Mouse (Mus musculus): Measurements from ENCODE around the gene Ccdc88c.

Gene Ccdc88c

DNA sequence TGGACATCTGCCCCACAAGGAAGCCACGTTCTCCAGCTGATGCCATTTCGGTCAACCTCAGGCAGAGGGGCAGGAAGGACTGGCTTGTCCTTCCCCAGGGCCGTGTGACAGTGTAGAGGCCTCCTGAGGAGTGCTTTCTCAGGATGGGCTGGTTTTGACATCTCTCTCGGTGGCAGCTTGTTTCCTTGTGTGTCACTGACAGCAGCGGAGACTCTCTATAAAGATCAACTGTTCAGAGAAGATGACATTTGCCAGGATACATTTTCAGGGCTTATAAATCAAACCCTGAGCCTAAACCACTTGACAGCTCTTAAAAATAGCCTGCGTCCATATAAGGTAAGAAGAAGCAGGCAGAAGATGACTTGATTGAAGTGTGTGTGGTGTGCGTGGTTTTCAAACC lies 59.0 kb downstream of the Ccdc88c start:
- no peak for DNase-seq (ENCODE audit: inconsistent ontology term)

- no peak for DNase-seq (ENCODE audit: inconsistent ontology term)
Observed at GRCm38 (mm10) chr12:100967383-100967782, 61.5 kb downstream of the Ccdc88c start.

- DNase-seq (ENCODE audit: inconsistent ontology term) = no peak
Observed at GRCm38 (mm10) chr12:100966253-100966652, 62.6 kb downstream of the Ccdc88c start.

DNA sequence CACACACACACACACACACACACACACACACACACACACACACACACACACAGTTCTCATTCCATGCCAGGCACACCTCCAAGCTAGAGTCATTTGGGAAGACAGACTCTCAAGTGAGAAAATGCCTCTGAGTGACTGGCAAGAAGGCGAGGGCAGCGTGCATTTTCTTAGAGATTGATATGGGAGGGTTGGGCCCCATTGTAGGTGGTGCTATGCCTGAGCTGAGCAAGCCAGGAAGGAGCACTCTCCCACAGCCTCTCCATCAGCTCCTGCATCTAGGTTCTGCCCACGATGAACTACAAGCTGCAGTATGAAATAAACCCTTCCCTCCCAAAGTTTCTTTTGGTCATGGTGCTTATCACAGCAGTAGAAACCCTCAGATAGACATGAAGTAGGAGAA lies 63.6 kb downstream of the Ccdc88c start:
- DNase-seq (ENCODE audit: inconsistent ontology term) = no peak

GRCm38 (mm10) chr12:100958621-100959592 lies 69.9 kb downstream of the Ccdc88c start:
- DNase-seq (ENCODE audit: inconsistent ontology term) = peak; percentile 85

- peak; percentile 52 for DNase-seq (ENCODE audit: inconsistent ontology term)
Observed at GRCm38 (mm10) chr12:100958006-100958405, 70.8 kb downstream of the Ccdc88c start.

GRCm38 (mm10) chr12:100957257-100957656 lies 71.6 kb downstream of the Ccdc88c start:
- DNase-seq (ENCODE audit: inconsistent ontology term) = peak; percentile 29

DNA sequence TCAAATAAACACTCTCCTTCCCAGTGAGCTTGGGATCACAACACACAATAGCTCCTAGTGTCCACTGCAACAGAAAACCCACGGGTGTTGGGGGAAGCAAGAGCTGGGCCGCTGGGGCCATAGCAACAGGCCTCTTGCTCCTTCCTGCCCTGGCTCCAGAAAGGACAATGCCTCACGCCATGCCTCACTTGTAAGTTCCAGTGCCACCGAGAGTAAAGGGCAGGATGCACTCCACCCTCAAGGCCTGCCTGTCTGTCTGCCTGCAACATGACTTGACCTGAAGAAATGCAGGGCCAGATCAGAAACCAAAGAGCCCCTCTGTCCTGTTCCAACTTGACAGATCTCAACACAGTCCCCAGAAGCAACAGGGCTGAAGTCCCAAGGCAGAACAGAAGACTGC lies 72.0 kb downstream of the Ccdc88c start:
- no peak for DNase-seq (ENCODE audit: inconsistent ontology term)

- DNase-seq (ENCODE audit: inconsistent ontology term) = no peak
Observed at GRCm38 (mm10) chr12:100956028-100956427, 72.8 kb downstream of the Ccdc88c start.

GRCm38 (mm10) chr12:100953926-100954325 lies 74.9 kb downstream of the Ccdc88c start:
- no peak for DNase-seq (ENCODE audit: inconsistent ontology term)

DNA sequence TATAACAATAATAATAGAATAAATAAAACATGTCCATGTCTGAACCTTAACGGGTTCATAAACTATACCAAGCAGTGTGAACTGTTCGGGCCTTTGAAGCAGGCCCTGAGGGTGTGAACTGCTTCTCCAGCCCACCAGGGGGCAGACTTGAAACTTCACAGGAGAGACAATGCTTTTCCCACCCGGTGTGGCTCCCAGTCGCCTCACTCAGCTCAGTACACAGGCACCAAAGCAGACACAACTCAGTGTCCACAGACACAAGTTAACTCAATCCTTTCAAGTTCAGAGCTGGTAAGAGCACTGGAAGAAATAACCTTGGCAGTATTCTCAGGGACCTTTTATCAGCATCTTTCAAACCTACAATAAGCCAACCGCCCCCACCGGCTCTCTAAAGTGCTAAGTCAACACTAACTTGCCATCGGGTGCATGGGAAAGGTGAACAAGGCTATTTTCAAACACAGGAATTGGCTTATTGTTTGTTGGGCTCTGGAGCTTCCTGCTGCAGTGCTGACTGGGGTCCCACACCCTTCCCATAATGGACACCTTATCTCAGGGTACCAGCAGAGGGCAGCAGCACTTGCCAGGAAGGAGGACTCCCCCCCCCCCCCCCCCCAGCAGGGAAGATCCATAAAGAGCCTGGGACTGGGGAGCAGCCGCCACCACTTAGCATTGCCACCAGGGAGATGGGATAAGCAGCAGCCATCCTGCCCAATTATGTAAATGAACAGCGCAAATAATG lies 76.5 kb downstream of the Ccdc88c start:
- DNase-seq (ENCODE audit: inconsistent ontology term) = peak; percentile 76

DNA sequence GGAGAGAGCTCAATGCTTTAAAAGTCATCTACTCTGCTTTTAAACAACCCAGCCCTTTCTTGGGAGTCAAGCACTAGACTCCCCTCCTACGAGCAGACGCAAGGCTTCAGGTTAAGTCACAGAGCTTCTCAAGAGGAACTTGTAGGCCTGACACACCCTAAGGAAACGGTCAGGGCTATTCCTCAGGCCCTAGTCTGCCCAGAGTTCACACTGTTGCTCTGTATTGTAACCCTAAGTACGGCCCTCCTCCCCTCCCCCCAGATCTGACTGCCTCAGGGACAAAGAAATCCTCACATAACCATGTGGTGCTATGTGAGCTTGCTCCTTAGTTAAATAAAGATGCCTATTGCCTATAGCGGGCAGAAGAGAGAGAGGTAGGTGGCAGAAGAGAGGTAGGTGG lies 79.7 kb downstream of the Ccdc88c start:
- no peak for DNase-seq (ENCODE audit: inconsistent ontology term)

DNA sequence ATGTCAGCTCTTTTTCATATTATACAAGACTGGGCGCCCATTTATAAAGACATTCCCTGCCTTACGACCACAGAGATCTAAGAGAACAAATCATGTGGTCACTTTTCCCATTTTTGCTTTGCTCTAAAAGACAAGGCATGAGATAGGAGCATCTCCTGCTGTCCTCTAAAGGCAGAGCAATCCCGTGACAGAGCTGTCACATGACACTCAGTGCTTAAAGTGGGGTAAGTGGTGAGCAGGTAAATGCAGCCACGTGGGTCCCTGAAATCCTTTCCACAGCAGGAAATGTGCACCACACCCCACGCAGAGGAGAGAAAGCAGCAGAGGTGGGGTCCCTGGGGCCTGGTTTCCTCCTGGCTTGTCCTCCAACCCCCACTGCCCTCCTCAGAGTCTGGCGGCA lies 80.8 kb downstream of the Ccdc88c start:
- DNase-seq (ENCODE audit: inconsistent ontology term) = no peak

- DNase-seq (ENCODE audit: inconsistent ontology term) = no peak
Observed at GRCm38 (mm10) chr12:100945948-100946347, 82.9 kb downstream of the Ccdc88c start.

GRCm38 (mm10) chr12:100945501-100945900 lies 83.4 kb downstream of the Ccdc88c start:
- no peak for DNase-seq (ENCODE audit: inconsistent ontology term)

GRCm38 (mm10) chr12:100944921-100945336 lies 83.9 kb downstream of the Ccdc88c start:
- DNase-seq (ENCODE audit: inconsistent ontology term) = no peak

GRCm38 (mm10) chr12:100943146-100943545 lies 85.7 kb downstream of the Ccdc88c start:
- no peak for DNase-seq (ENCODE audit: inconsistent ontology term)

GRCm38 (mm10) chr12:100941361-100941760 lies 87.5 kb downstream of the Ccdc88c start:
- DNase-seq (ENCODE audit: inconsistent ontology term) = no peak

GRCm38 (mm10) chr12:100937441-100938360 lies 91.2 kb downstream of the Ccdc88c start:
- DNase-seq (ENCODE audit: inconsistent ontology term) = no peak

- no peak for DNase-seq (ENCODE audit: inconsistent ontology term)
Observed at GRCm38 (mm10) chr12:100936737-100937136, 92.1 kb downstream of the Ccdc88c start.

GRCm38 (mm10) chr12:100936116-100936515 lies 92.7 kb downstream of the Ccdc88c start:
- DNase-seq (ENCODE audit: inconsistent ontology term) = peak; percentile 56

DNA sequence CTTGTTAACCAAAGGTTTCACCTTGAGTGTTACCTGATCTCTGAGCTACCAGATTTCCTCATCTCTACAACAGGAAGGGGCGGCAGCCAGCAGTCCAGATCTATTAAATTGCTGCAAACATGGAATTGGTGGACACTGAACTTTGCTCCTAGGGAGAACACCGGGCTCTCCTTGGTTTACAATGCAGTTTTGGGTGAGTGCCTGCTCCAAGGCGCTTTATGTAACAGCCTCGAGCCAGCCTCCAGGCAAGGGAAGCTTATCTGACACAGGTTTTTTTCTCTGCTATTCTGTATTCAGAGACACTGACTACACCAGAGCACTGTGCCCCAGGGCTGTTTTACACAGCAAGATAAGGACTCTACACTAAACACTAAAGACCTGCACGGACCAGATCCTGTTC lies 94.1 kb downstream of the Ccdc88c start:
- DNase-seq (ENCODE audit: inconsistent ontology term) = no peak
